Mouse (Mus musculus): ENCODE measurements around the gene Zfp830.

DNA sequence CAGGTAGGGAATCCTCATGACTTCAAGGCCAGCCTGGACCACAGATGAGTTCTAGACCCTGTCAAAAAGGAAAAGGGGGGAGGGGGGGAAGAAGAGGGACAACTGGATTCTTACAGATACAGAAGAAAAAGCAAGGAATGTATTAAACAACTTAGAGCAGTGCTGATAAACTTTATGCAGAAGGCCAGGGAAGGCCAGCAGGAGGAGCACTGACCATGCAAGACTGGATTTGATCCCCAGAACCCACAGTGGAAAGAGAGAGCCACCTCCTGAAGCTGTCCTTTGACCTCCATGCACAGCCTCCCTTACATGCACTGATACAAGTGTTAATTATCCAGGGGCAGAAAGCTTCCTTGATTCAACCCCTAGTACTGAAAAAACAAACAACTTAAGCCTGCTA, 29.9 kb upstream of the Zfp830 start:
- no peak for TF ChIP-seq GATA1 (IDR thresholded peaks at IDR 0.05; ENCODE audit: borderline replicate concordance, low read length)
- no peak for TF ChIP-seq CTCF (IDR thresholded peaks at IDR 0.05; ENCODE audit: low read depth, low read length)

Measured in G1E (cell line).